17 mouse cellular contexts compared by ENCODE assay signal in the genomic region with DNA sequence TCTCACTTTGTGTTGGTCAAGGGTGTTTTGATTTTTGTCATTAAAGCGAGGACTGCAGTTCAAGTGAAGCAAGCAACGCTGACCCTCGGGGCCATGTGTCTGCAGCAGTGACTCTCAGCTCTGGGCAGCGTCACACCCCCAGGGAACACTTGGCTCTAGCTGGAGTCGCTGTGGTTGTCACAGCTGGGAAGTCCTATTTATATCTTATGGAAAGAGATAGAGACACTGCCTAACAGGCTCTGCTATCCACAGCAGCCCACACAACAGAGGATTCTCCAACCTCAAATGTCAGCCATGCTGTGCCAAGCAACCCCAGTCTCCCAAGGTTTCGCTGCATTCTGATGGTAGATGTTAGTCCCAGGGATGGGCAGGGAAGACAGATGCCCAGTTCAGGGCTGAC.
DNase-seq lines count a peak whose midpoint lies in the region; ATAC-seq and TF ChIP-seq lines count a peak whose summit lies in the region.
"Had no signal": no experiment of that assay in that cellular context is flagged by ENCODE, and none has a peak within 500 bp of the region (broad histone marks: within the 10 kb centered on the region; RNA-seq: fewer than 3 reads in every experiment).

No protein-coding gene starts in this region.

- DNase-seq in frontal cortex, postnatal 10 days (ENCODE audit: low spot score in 2 of 2) = no peak
- DNase-seq in kidney, postnatal 14 days = peak; percentile 37
- peak; percentile 50 for DNase-seq in heart, adult 8-10 months (ENCODE audit: low spot score)
- DNase-seq in heart, postnatal 0 days (ENCODE audit: low spot score) = peak; percentile 84
- no peak for DNase-seq in testis, postnatal 10 days (ENCODE audit: low spot score)
- no peak for DNase-seq in spleen, postnatal 4 days (ENCODE audit: low spot score in 2 of 2)
- DNase-seq: adrenal gland, postnatal 36 days; B cell, adult 2 months; kidney, postnatal 4 days; liver, postnatal 0 days; midbrain, embryonic 14.5 days; thymus, adult 2 months had no signal

- H3K9ac ChIP-seq in kidney, embryonic 15.5 days = no peak overlapping the region
- H3K9ac ChIP-seq in heart, postnatal 0 days (replicated peaks; ENCODE audit: low read depth, low read length) = no peak overlapping the region
- H3K9ac ChIP-seq: forebrain, embryonic 12.5 days; liver, postnatal 0 days had no signal

- no peak for TF ChIP-seq CTCF in heart, postnatal 0 days (IDR thresholded peaks at IDR 0.05; ENCODE audit: low read depth)

- H3K4me1 ChIP-seq in kidney, embryonic 15.5 days = peaks cover 19% of the 10 kb centered on the region; the same call in 1 of the 2 replicates
- H3K4me1 ChIP-seq in heart, postnatal 0 days (ENCODE audit: control insufficient read depth, insufficient read depth) = peaks cover 21% of the 10 kb centered on the region
- H3K4me1 ChIP-seq: forebrain, embryonic 12.5 days had no signal

- H3K27ac ChIP-seq in kidney, embryonic 15.5 days = no peak overlapping the region
- H3K27ac ChIP-seq in heart, postnatal 0 days (ENCODE audit: low read depth) = peak overlapping the region; percentile 85
- H3K27ac ChIP-seq: macrophage had no signal

- no peak overlapping the region for H3K4me2 ChIP-seq in kidney, embryonic 15.5 days
- no peak overlapping the region for H3K4me2 ChIP-seq in heart, postnatal 0 days (ENCODE audit: low read depth, low read length)
- H3K4me2 ChIP-seq: forebrain, embryonic 12.5 days had no signal

- H3K36me3 ChIP-seq in kidney, embryonic 15.5 days = no peaks in the 10 kb centered on the region; the same call in 1 of the 2 replicates
- 0 out of 2 replicates have a peak, but pooled peaks cover 4% of the 10 kb centered on the region for H3K36me3 ChIP-seq in heart, postnatal 0 days (replicated peaks; ENCODE audit: control insufficient read depth, insufficient read depth, low read length)
- H3K36me3 ChIP-seq: forebrain, embryonic 12.5 days had no signal

- 80% methylated on average over 6 of the region's 6 CpGs for WGBS in kidney, embryonic 15.5 days
- 33% methylated on average over 6 of the region's 6 CpGs for whole genome bisulfite sequencing in heart, postnatal 0 days

- ATAC-seq in frontal cortex, adult (ENCODE audit: low TSS enrichment) = peak; percentile 85
- no peak for ATAC-seq in kidney, embryonic 15.5 days (replicated peaks; ENCODE audit: low FRiP score)
- ATAC-seq in heart, postnatal 0 days (ENCODE audit: insufficient read depth, low read depth) = peak; percentile 92
- ATAC-seq: intestine, embryonic 16.5 days; liver, postnatal 0 days had no signal

- no peak for TF ChIP-seq EP300 in heart, postnatal 0 days (IDR thresholded peaks at IDR 0.05; ENCODE audit: low read depth)

- H3K4me3 ChIP-seq in kidney, embryonic 15.5 days (replicated peaks) = no peak overlapping the region
- no peak overlapping the region for H3K4me3 ChIP-seq in heart, postnatal 0 days (ENCODE audit: low read depth, low read length)
- H3K4me3 ChIP-seq: forebrain, embryonic 12.5 days had no signal

- H3K9me3 ChIP-seq in kidney, embryonic 15.5 days (replicated peaks) = no peaks in the 10 kb centered on the region
- no peaks in the 10 kb centered on the region for H3K9me3 ChIP-seq in heart, postnatal 0 days (replicated peaks; ENCODE audit: control insufficient read depth, low read length)
- H3K9me3 ChIP-seq: forebrain, embryonic 12.5 days had no signal

- no peaks in the 10 kb centered on the region for H3K27me3 ChIP-seq in kidney, embryonic 15.5 days
- H3K27me3 ChIP-seq in heart, postnatal 0 days (ENCODE audit: control insufficient read depth, insufficient read depth, low read length) = no peaks in the 10 kb centered on the region
- H3K27me3 ChIP-seq: forebrain, embryonic 12.5 days had no signal

Comparison
In these comparisons a context has a peak if more than half of its experiments do, and no peak if none do; other contexts are left out.
1. DNase-seq: peak in kidney, postnatal 14 days (single experiment), heart, adult 8-10 months (single experiment) and heart, postnatal 0 days (single experiment); none in frontal cortex, postnatal 10 days (0 of 2), testis, postnatal 10 days (single experiment) and spleen, postnatal 4 days (0 of 2).